Mouse (Mus musculus): ENCODE data around the gene Trak1. TPM values are rescaled to one million over a fixed set of nuclear protein-coding genes. Genes with fewer than 3 reads are reported as not detected.

Gene Trak1
- total and polyA plus RNA-seq, 2 experiments from 2014 or later: 61.8 to 116 TPM

GRCm38 (mm10) chr9:121416872-121417637 is 119.8 kb downstream of the Trak1 start:
- ATAC-seq (no peak), DNase-seq (no peak)
- Histone ChIP-seq H3K4me1 (ENCODE audit: insufficient read depth) (no peaks in the 10 kb centered on the region), H3K4me2 (ENCODE audit: low read depth) (no peak overlapping the region), H3K9me3 (ENCODE audit: low read length) (no peaks in the 10 kb centered on the region), H3K4me3 (ENCODE audit: low read depth, low read length) (no peak overlapping the region), H3K9ac (no peak overlapping the region), H3K27ac (ENCODE audit: low read depth, low read length) (no peak overlapping the region), H3K36me3 (ENCODE audit: insufficient read depth) (0 out of 2 replicates have a peak, but pooled peaks cover 2% of the 10 kb centered on the region), H3K27me3 (ENCODE audit: insufficient read depth, low read length) (no peaks in the 10 kb centered on the region)
- WGBS: 86% methylated on average over 7 of the region's 7 CpGs
- no peak for TF ChIP-seq CTCF (IDR thresholded peaks at IDR 0.05; ENCODE audit: low read depth)

DNA sequence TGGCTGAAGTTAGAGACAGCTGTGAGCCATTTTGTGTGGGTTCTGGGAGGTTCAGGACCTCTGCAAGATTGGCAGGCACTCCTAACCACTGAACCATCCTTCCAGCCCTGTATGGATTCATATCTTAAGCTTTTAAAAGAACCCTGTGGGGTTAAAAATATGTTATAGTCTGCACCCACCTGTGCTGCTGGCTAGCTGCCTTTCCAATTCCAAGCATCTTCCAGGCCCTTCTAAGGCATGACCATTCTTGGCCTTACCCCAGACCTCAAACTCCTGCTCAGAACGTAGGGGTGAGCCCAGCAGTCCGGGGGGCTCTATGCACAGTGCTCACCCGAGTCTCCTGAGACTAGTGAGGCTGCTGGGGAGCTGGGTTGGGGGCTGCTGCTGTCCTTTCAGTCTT is 121.7 kb downstream of the Trak1 start:
- no peaks in the 10 kb centered on the region for H3K36me3 ChIP-seq (ENCODE audit: insufficient read depth)
- no peak overlapping the region for H3K9ac ChIP-seq
- no peaks in the 10 kb centered on the region for H3K27me3 ChIP-seq (ENCODE audit: insufficient read depth, low read length)
- H3K9me3 ChIP-seq (ENCODE audit: low read length): no peaks in the 10 kb centered on the region
- ATAC-seq (no peak), DNase-seq (no peak)
- H3K4me1 ChIP-seq (ENCODE audit: insufficient read depth): no peaks in the 10 kb centered on the region
- TF ChIP-seq CTCF (IDR thresholded peaks at IDR 0.05; ENCODE audit: low read depth): no peak
- no peak overlapping the region for H3K4me3 ChIP-seq (ENCODE audit: low read depth, low read length)
- H3K4me2 ChIP-seq (ENCODE audit: low read depth): no peak overlapping the region
- 87% methylated on average over 3 of the region's 3 CpGs for WGBS
- no peak overlapping the region for H3K27ac ChIP-seq (ENCODE audit: low read depth, low read length)

DNA sequence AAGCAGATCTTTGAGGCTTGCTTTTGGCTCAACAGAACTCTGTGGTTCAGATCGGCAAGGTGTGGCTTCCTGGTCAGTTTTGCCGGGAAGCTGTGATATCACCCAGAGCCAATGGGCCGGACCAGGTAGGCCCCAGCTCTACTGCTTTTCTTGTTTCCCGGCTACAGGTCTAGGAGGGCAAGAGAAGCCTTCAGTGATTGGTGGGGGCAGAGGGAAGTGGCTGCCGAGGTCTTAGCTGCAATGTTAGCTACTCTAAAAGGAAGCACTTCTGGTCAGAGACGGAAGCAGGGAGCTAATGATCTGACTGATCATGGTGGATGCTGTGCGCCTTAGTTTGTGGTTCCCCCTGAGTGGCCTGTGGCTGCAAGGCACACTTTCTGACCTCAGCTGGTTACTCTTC is 122.3 kb downstream of the Trak1 start:
- ATAC-seq (no peak), DNase-seq (no peak)
- Histone ChIP-seq H3K4me2 (ENCODE audit: low read depth) (no peak overlapping the region), H3K9ac (no peak overlapping the region), H3K27ac (ENCODE audit: low read depth, low read length) (no peak overlapping the region), H3K9me3 (ENCODE audit: low read length) (no peaks in the 10 kb centered on the region), H3K27me3 (ENCODE audit: insufficient read depth, low read length) (no peaks in the 10 kb centered on the region), H3K36me3 (ENCODE audit: insufficient read depth) (no peaks in the 10 kb centered on the region), H3K4me3 (ENCODE audit: low read depth, low read length) (no peak overlapping the region), H3K4me1 (ENCODE audit: insufficient read depth) (no peaks in the 10 kb centered on the region)
- 89% methylated on average over 7 of the region's 7 CpGs for WGBS
- TF ChIP-seq CTCF (IDR thresholded peaks at IDR 0.05; ENCODE audit: low read depth): no peak

DNA sequence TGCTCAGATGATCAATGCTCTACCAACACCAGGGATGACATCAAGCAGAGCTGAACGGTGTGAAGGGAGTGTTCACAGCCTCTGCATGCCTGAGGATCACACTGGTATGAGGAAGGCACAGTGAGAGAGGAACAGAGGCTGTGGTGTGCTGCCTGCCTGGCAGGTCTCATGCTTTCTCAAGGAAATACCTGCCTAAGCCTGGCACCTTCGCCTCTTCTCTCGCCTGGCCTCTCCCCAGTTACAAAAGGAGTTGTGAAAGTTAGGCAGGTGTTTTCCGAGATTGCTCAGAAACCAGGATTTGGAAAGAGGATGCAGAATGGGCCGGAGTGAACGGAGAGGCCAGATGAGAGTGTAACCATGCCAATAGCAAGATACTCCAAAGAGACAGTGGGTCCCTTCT is 123.5 kb downstream of the Trak1 start:
- no peak for TF ChIP-seq CTCF (IDR thresholded peaks at IDR 0.05; ENCODE audit: low read depth)
- Histone ChIP-seq H3K27me3 (ENCODE audit: insufficient read depth, low read length) (no peaks in the 10 kb centered on the region), H3K27ac (ENCODE audit: low read depth, low read length) (no peak overlapping the region), H3K9ac (no peak overlapping the region), H3K9me3 (ENCODE audit: low read length) (no peaks in the 10 kb centered on the region), H3K4me1 (ENCODE audit: insufficient read depth) (no peaks in the 10 kb centered on the region), H3K36me3 (ENCODE audit: insufficient read depth) (no peaks in the 10 kb centered on the region), H3K4me2 (ENCODE audit: low read depth) (no peak overlapping the region), H3K4me3 (ENCODE audit: low read depth, low read length) (no peak overlapping the region)
- DNase-seq (no peak), ATAC-seq (no peak)
- WGBS: 93% methylated on average over 6 of the region's 6 CpGs

DNA sequence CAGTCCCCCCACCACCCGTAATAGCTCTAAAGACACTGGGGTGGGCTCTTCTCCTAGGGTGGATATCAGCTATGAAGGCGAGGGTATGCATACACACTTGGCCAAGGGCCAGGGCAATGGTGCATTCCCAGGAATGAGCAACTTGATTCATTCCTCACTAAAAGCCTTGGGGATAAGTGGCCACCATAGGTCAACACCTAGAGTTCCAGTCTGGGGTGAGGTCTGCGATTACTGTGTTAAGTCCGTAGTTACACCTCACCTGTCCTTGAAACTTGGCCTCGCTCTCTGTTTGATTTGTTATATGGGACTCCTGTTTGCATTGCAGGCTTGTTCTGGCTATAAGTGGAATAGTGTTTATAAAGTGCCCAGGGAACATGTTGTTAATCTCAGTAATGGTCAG is 125.1 kb downstream of the Trak1 start:
- no peak overlapping the region for H3K4me2 ChIP-seq (ENCODE audit: low read depth)
- no peak for ATAC-seq
- no peaks in the 10 kb centered on the region for H3K9me3 ChIP-seq (ENCODE audit: low read length)
- no peaks in the 10 kb centered on the region for H3K36me3 ChIP-seq (ENCODE audit: insufficient read depth)
- no peak for TF ChIP-seq CTCF (IDR thresholded peaks at IDR 0.05; ENCODE audit: low read depth)
- H3K4me3 ChIP-seq (ENCODE audit: low read depth, low read length): no peak overlapping the region
- H3K4me1 ChIP-seq (ENCODE audit: insufficient read depth): no peaks in the 10 kb centered on the region
- no peaks in the 10 kb centered on the region for H3K27me3 ChIP-seq (ENCODE audit: insufficient read depth, low read length)
- WGBS: 83% methylated on average over 5 of the region's 5 CpGs
- DNase-seq: no peak
- no peak overlapping the region for H3K9ac ChIP-seq
- no peak overlapping the region for H3K27ac ChIP-seq (ENCODE audit: low read depth, low read length)

DNA sequence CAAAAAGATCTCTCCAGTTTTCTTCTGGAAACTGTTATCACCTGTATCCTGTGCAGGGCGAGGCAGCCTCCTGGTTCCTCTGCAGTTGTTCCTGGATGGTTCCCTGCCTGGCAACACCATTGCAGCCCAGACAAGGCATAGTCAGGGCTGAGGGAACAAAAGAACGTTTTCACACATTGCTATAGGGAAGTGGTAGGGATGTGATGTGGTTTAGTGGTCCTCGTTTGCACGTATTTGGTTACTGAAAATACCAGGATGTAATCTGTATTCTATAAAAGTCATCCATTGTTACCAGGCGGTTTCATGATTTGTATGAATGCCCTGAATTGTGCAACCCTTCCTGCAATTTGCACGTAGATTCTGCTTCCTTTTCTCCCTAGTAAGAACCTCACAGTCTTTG is 126.3 kb downstream of the Trak1 start:
- TF ChIP-seq CTCF (IDR thresholded peaks at IDR 0.05; ENCODE audit: low read depth): no peak
- no peaks in the 10 kb centered on the region for H3K27me3 ChIP-seq (ENCODE audit: insufficient read depth, low read length)
- WGBS: 78% methylated on average over 6 of the region's 6 CpGs

GRCm38 (mm10) chr9:121424281-121425164 is 127.2 kb downstream of the Trak1 start:
- H3K9me3 ChIP-seq (ENCODE audit: low read length): no peaks in the 10 kb centered on the region
- no peak overlapping the region for H3K27ac ChIP-seq (ENCODE audit: low read depth, low read length)
- no peak overlapping the region for H3K4me2 ChIP-seq (ENCODE audit: low read depth)
- ATAC-seq: no peak
- no peaks in the 10 kb centered on the region for H3K27me3 ChIP-seq (ENCODE audit: insufficient read depth, low read length)
- no peak overlapping the region for H3K4me3 ChIP-seq (ENCODE audit: low read depth, low read length)
- H3K4me1 ChIP-seq (ENCODE audit: insufficient read depth): 0 out of 2 replicates have a peak, but pooled peaks cover under 1% of the 10 kb centered on the region
- 78% methylated on average over 16 of the region's 16 CpGs for WGBS
- H3K9ac ChIP-seq: no peak overlapping the region
- TF ChIP-seq CTCF (IDR thresholded peaks at IDR 0.05; ENCODE audit: low read depth): no peak
- no peaks in the 10 kb centered on the region for H3K36me3 ChIP-seq (ENCODE audit: insufficient read depth)
- no peak for DNase-seq

More for the DNA sequence above, 126.3 kb downstream of the Trak1 start:
- Histone ChIP-seq H3K27ac (ENCODE audit: low read depth, low read length) (no peak overlapping the region), H3K36me3 (ENCODE audit: insufficient read depth) (no peaks in the 10 kb centered on the region), H3K9ac (no peak overlapping the region), H3K9me3 (ENCODE audit: low read length) (no peaks in the 10 kb centered on the region), H3K4me1 (ENCODE audit: insufficient read depth) (no peaks in the 10 kb centered on the region), H3K4me3 (ENCODE audit: low read depth, low read length) (no peak overlapping the region), H3K4me2 (ENCODE audit: low read depth) (no peak overlapping the region)
- DNase-seq (no peak), ATAC-seq (no peak)
